Mouse (Mus musculus): ENCODE results near the gene Gnao1. TPM values are rescaled to one million over a fixed set of nuclear protein-coding genes. Genes with fewer than 3 reads are reported as not detected.

The Gnao1 gene
- total RNA-seq, 2 experiments from 2014 or later, result 51.9 to 69.8 TPM

DNA sequence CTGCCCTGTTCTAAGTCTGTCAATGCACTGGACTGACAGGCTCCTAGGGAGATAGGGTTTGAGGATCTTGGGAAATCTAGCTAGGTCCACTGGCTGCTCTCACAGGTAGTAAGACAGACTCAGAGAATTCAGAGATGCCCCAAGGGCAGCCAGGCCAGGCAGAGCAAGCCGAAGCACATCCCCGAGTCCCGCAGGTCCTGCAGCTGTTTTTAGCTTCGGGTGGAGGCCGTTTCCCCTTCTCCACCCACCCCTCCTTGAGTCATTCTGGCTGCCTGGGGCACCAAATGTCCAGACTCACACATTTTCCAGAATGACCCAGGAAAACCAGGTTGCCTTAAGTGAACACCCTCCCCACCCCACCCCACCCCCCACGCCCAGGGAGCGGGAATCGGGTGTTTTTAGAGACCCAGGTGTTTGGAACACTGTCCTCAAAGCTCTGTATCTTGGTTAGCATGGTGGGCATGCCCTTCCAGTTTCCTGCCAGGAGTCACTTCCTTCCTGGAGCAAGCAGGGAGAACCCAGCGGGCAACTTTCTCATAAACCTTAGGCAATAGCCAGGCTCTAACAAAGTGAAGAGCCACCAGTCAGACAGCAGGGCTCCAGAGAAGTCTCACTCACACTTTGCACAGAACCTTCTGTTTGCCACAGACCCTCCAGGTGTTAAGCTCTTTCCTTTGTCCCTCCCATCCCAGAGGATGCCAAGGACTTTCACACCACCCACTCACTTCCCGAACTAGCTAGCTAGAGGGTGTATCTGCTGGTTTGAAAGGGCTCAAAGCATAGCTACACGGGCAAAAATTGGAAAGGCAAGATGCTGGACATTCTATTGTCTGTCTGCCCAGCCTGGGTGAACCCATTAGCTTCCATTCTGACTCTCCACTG, 131.0 kb downstream of the Gnao1 start:
- no peak for DNase-seq (ENCODE audit: low spot score in 2 of 2)

DNA sequence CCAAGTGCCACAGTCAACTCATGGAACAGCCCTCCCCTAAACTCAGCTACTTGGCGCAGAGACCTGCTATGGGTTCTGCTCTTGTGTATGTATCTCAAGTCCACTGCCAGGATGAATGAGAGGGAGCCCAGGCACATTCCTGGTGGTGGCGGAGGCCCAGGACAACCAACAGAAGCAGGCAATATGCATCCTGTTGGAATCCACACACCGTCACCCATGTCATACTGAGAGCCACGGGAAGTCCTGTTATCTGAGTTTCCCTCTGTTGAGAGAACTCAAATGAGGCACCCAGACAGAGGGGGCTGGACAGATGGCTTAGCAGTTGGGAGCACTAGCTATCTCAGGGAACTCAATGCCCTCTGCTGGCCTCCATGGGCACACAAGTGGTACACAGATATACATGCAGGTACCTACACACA, 131.9 kb downstream of the Gnao1 start:
- DNase-seq (ENCODE audit: low spot score in 2 of 2), result no peak

DNA sequence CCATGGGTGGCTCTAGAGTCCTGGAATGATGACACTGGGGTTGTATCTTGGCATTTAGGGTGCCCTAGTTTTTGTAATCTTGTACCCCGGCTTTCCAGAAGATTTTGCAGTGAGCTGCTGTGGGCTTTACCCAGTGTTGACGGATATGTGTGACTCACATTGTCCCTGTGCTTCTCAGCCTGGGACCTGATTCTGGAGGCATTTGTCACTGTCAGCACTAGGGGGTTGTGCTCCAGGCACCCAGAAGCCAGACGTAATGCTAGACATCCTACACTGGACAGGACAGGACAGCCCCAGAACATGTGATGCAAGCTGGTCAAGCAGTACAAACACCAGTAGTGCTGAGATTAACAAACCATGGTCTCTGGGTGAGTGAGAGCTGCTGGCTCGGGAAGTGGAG, 136.0 kb downstream of the Gnao1 start:
- no peak for DNase-seq (ENCODE audit: low spot score in 2 of 2)

- DNase-seq (ENCODE audit: low spot score in 2 of 2), result no peak
These were observed 136.6 kb downstream of the Gnao1 start for GRCm38 (mm10) chr8:93946397-93946796.

- DNase-seq (ENCODE audit: low spot score in 2 of 2), result no peak
These were observed 140.4 kb downstream of the Gnao1 start for GRCm38 (mm10) chr8:93950133-93950532.

DNA sequence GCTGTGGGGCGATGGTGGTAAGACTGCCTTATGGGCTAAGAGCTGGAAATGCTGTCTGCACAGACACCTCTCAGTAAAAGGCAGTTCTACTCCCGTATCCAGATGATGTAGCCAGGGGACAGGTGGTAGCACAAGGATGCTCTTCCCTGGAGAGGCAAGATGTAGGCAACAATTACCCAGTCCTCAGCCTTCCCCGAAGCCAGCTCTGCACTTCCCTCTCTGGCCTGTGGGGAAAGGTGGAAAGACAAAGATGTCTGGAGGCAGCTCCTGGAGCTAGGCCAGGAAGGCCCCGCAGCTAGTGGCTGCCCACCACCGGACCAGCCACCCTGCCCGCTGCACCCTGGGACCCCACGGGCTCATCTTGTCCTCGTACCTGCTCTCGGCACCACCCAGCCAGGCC, 142.7 kb downstream of the Gnao1 start:
- DNase-seq (ENCODE audit: low spot score in 2 of 2), result no peak

DNA sequence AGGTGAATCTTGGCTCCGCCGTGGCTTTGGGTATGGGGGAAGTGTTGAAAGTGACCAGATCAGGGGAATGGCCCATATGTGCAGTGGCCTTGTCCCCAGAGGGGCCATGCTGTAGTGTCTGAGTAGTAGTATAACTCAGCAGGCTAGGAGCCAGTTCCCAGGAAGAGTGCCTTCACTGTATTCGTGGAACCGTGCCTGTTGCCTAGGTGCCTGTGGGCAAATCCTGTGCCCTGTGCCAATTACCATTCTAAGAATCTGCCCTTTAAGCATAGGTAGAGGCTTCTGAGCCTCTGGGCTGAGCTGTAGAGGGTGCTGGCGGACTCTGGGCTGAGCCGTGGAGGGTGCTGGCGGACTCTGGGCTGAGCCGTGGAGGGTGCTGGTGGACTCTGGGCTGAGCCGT, 148.6 kb downstream of the Gnao1 start:
- no peak for DNase-seq (ENCODE audit: low spot score in 2 of 2)

DNA sequence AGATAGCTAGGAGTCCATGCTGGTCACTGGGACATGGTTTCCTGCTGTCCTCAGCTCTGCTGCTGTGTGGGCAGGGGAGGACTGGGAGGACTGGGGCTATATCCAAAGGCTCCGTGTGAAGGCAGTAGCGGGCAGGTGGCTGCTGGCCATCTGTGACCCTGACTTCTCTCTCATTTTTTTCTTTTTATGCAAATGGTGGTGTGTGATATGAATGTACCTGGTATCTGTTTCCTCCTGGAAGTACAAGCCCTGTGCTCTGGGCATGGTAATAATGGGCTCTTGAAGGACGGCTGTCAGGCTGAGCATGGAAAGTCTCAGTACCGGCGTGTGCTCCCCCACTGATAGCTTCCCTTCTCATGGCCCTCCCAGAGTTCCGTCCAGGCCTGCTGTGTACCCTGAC, 151.1 kb downstream of the Gnao1 start:
- no peak for DNase-seq (ENCODE audit: low spot score in 2 of 2)

DNA sequence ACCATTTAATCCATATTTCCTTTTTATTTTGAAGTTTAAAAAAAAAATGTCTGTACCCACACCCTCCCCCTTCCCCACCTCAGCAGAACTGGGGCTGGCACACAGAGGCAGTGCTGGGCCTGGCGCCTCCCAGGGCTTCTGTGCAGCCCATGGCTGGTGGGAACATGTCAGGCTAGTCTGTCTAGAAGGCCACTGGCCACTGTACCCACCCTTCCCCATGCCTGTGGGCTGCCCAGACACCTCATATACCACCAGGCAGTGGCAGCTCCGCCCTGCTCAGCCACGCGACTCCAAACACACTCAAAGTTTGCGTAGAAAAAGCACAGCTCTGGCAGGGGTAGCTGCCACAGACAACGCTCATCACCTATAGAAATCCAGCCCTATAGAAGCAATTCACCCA, 158.5 kb downstream of the Gnao1 start:
- no peak for DNase-seq (ENCODE audit: low spot score in 2 of 2)

DNA sequence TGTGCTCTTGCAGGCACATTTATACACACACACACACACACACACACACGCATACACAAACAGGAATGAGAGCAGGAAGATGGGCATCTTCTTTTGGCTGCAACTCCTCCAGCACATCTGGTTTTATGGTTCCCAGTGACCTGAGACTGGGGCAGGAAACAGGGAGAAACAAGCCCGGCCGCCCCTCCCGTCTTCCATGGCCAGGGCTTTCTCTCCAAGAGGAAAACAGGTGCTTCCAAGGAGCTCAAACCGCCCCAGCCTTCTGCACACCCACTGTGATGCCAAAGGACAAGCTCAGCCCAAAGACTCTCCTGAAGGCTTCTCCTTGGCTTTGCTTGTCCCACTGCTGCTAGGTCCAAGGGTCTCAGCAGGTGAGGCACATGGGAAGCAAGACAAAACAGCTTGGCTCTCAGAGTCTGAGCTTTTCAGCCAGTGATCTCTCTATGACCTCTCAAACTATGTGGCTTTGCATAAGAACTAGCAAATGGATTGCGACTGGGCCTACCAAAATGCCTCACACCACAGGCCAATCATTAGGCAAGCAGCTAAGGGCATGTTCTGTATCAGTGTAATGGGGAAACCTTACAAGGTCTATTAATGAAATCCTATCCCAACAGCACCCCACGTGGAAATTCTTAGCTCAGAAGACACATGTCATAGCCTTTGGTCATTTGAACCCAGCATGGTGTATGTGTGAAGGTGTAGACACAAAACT, 160.0 kb downstream of the Gnao1 start:
- DNase-seq (ENCODE audit: low spot score in 2 of 2), result no peak

GRCm38 (mm10) chr8:93971451-93971850, 161.7 kb downstream of the Gnao1 start:
- DNase-seq (ENCODE audit: low spot score in 2 of 2), result no peak

- no peak for DNase-seq (ENCODE audit: low spot score in 2 of 2)
These were observed 162.4 kb downstream of the Gnao1 start for GRCm38 (mm10) chr8:93972211-93972610.

- DNase-seq (ENCODE audit: low spot score in 2 of 2), result no peak
These were observed 163.4 kb downstream of the Gnao1 start for GRCm38 (mm10) chr8:93972971-93973734.

DNA sequence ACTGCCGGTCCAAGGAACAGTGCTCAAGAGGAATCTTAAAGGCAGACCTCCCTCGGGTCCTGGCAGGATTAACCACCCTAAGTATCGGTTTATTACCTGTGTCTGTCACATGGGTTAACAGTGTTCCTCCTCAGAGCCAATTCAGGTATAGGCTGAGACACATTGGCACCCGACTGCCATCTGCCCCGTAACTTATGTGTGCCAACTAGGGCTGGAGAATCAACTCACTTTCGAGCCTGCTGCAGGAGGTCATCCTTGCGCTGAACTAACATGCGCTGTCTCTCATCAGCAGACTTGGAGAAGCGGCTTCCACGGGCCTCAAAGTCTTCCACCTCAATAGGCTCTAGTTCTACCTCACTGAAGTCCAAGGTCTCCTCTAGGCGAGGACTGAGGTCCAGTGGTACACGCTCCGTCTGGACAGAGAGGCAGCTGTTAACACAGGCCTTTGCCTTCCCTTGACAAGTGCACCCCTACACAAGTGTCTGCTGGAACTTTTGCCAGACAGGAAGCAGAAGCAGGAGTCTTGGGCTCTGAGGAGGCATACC, 164.1 kb downstream of the Gnao1 start:
- no peak for DNase-seq (ENCODE audit: low spot score in 2 of 2)

DNA sequence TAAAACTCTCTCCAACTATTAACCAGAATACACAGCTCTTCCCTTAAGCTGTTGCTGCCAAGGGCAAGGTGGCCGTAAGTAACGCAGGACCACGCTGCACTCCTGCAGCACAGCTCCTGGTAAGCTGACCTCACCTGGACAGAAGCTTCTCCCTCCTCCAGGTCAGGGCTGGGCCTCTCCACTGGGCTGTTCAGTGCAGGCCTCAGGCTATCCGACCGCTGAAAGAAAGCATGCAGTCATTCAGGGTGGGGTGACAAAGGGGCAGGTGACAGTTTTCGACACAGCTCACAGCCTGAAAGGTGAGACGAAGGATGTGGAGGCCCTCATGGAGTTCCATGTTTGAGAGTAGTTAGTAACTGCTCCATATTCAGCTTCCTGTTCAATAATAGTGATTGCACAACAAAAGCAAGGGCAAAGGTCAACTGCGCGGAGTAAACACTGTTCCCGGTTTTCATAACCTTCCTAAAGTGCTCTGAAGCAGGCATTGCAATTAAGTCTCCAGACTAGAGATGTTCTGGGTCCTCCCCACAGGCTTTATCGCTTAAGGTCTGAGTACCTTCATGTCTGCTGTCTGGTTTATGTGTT, 164.9 kb downstream of the Gnao1 start:
- no peak for DNase-seq (ENCODE audit: low spot score in 2 of 2)

DNA sequence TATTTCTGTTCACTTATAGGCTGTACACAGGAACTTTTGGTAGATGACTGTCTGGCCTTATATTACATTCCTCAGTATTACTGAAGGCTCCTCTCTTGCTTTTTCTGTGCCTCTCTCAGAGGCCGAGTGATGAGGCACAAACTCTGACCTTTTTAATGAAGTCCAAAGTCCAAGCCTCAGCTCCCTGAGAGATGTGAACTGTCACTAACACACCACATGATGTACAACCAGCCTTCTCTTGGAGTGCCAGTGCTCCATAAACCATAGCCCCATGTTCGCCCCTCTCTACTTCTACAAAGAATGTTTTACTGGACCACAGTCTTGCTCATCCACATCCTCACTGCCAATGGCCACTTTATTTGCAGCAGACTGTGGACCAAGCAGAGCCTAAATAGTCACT, 165.6 kb downstream of the Gnao1 start:
- DNase-seq (ENCODE audit: low spot score in 2 of 2), result no peak

GRCm38 (mm10) chr8:93976446-93977211, 166.9 kb downstream of the Gnao1 start:
- DNase-seq (ENCODE audit: low spot score in 2 of 2), result no peak

GRCm38 (mm10) chr8:93980141-93980540, 170.4 kb downstream of the Gnao1 start:
- no peak for DNase-seq (ENCODE audit: low spot score in 2 of 2)

DNA sequence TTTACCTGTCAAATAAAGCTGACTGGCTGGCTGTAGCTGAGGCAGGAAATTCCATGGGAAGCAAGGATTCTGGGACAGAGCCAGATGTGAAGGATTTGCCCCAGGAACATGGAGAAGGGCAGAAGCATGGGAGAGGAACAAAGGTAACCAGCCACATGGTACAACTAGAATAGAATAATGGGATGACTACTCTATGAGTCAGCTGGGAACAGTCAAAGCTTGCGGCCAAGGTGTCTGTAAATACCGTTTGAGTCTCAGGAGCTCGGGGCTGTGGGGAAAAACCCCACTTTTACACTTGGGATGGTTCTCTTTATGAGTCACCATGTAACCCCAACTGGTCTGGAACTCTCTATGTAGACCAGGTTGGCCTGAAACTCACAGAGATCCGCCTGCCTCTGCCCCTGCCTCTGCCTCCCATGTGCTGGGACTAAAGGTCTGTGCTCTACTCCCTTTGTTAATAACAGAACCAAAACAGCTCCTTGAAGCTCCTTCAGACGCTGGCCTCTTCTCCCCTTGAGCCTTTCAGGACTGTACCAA, 172.0 kb downstream of the Gnao1 start:
- DNase-seq (ENCODE audit: low spot score in 2 of 2), result no peak

DNA sequence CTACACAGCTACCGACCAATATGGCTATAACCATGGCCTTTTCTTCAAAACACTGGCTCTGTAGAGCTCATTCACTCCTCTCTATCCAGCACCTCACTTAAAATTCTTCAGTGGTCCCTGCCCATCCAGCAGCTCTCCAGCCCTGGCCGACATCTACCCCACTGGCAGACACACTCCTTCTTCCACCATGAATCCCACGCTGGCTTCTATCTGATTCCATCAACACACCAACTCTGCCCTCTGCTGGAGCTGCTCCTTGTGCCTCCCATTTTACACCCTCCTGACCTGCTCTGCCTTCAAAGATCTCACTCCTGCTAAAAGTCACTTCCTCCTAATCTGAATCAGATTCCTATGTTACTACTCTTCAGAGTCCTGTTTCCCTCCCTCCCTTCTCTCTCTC, 174.1 kb downstream of the Gnao1 start:
- no peak for DNase-seq (ENCODE audit: low spot score in 2 of 2)
